8 mouse cellular contexts compared by ENCODE assay signal in the genomic region with DNA sequence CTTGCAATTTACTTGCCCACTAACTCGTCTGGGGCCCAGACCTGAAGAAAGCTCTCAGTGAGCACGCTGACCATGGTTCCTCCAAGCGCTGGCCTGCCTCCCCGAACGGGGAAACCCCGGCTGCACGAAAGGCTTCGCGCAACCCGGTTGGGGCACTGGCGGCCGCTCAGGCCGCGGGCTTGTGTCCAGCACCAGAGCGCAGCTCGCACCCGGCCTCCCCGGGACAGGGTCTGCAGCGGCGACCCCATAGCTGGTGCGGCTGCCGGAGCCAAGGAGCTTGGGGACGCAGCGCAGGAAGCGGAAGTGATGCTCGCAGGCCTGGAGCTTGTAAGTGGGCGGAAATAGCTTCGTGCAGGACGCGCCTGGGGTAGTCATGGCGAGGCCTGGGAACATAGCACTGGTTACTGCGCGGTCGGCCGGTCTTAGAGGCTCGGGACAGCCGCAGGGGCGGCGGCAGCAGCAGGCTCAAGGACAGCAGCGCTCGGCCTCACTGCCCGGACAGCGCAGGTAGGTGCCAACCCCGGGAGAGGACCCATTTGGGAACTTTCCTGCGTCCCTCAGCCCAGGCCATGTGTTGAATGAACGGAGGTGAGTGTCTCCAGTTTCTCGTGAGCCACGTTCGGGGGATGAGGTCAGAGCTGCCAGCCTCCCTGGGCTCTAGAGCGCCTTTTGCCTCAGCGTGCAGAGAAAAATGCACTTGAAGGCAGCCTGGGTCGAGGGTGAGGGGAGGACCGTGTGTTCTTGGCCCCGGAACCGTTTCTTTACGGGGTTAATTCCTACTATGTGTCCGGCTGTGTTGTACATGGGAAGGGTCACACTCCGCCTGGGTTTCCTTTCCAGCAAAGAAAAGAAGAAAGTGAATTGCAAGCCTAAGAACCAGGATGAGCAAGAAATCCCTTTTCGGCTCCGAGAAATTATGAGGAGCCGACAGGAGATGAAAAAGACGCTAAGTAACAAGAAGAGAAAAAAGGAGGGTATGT. TPM values are rescaled to one million over a fixed set of nuclear protein-coding genes. Genes with fewer than 3 reads are reported as not detected.
DNase-seq lines count a peak whose midpoint lies in the region; ATAC-seq and TF ChIP-seq lines count a peak whose summit lies in the region.

Gene Oxld1 (minus strand): TSS at position 297 of the 980 bp plus-strand sequence.
Gene Ccdc137 (plus strand): TSS at position 344 of the 980 bp plus-strand sequence.

- TF ChIP-seq CTCF in C2C12 (IDR thresholded peaks at IDR 0.05; ENCODE audit: control insufficient read depth, insufficient read depth, insufficient read length), result no peak
- no peak for TF ChIP-seq CTCF in bone marrow macrophage, adult 2 months (IDR thresholded peaks at IDR 0.05; ENCODE audit: low read depth, low read length)
- no peak for TF ChIP-seq CTCF in heart, adult 2 months (IDR thresholded peaks at IDR 0.05)
- TF ChIP-seq CTCF in kidney, adult 2 months (conservative IDR thresholded peaks at IDR 0.05; ENCODE audit: insufficient read depth, insufficient read length, low read depth, low read length), result no peak

- intact Hi-C loops in heart, adult 2 months (cut with DNase I), result loop anchor here (2.0 kb wide), 1 partner anchor 21 kb away; the partner anchor contains the start of gene Nploc4

- H3K79me2 ChIP-seq in C2C12 (ENCODE audit: control insufficient read depth, insufficient read depth), result peaks cover 51% of the 10 kb centered on the region
- H3K79me2 ChIP-seq in heart, adult 2 months (replicated peaks; ENCODE audit: control insufficient read depth, insufficient read depth, low read length), result no peaks in the 10 kb centered on the region

- H3K4me3 ChIP-seq in C2C12 (ENCODE audit: insufficient read depth, poor library complexity, severe bottlenecking), result peak within 1 kb of the TSS; percentile 94
- H3K4me3 ChIP-seq in bone marrow macrophage, adult 2 months (ENCODE audit: insufficient read depth, low read length), result peak within 1 kb of the TSS; percentile 78
- H3K4me3 ChIP-seq in embryonic facial prominence, embryonic 15.5 days (replicated peaks), result peak within 1 kb of the TSS; percentile 95
- H3K4me3 ChIP-seq in heart, adult 2 months, result peak within 1 kb of the TSS; percentile 85
- peak within 1 kb of the TSS; percentile 76 for H3K4me3 ChIP-seq in kidney, adult 2 months (ENCODE audit: insufficient read depth, low read depth, low read length)
- peak within 1 kb of the TSS; percentile 93 for H3K4me3 ChIP-seq in limb, embryonic 14.5 days (replicated peaks; ENCODE audit: low read length)
- peak within 1 kb of the TSS; percentile 91 for H3K4me3 ChIP-seq in midbrain, embryonic 16.5 days (ENCODE audit: low read depth, low read length)

- no peak for TF ChIP-seq POLR2A in bone marrow macrophage, adult 2 months (IDR thresholded peaks at IDR 0.05; ENCODE audit: borderline replicate concordance, low read depth, low read length)
- TF ChIP-seq POLR2A in heart, adult 2 months (IDR thresholded peaks at IDR 0.05; ENCODE audit: insufficient read depth, low read depth, low read length), result peak; percentile 89
- peak; percentile 82 for TF ChIP-seq POLR2A in kidney, adult 2 months (IDR thresholded peaks at IDR 0.05; ENCODE audit: low read depth, low read length)
- peak; percentile 79; the same call in 1 of the 2 replicates for TF ChIP-seq POLR2A in limb, embryonic 14.5 days (IDR thresholded peaks at IDR 0.05; ENCODE audit: borderline replicate concordance, extremely low read depth, insufficient read depth, insufficient read length)

- peak within 1 kb of the TSS; percentile 89 for H3K27ac ChIP-seq in bone marrow macrophage, adult 2 months (ENCODE audit: insufficient read depth, low read depth, low read length)
- peak within 1 kb of the TSS; percentile 82 for H3K27ac ChIP-seq in embryonic facial prominence, embryonic 15.5 days (replicated peaks)
- peak within 1 kb of the TSS; percentile 92 for H3K27ac ChIP-seq in heart, adult 2 months
- peak within 1 kb of the TSS; percentile 61 for H3K27ac ChIP-seq in kidney, adult 2 months (ENCODE audit: insufficient read depth, low read depth, low read length)
- peak within 1 kb of the TSS; percentile 68 for H3K27ac ChIP-seq in limb, embryonic 14.5 days (replicated peaks; ENCODE audit: low read depth, low read length)
- peak within 1 kb of the TSS; percentile 88 for H3K27ac ChIP-seq in midbrain, embryonic 16.5 days (ENCODE audit: low read length)

- DNase-seq in heart, adult 2 months, result peak; percentile 85 to 86
- DNase-seq in kidney, adult 2 months, result peak; percentile 81
- peak; percentile 83 for DNase-seq in limb, embryonic 14.5 days (ENCODE audit: low spot score)
- DNase-seq in spleen, postnatal 14 days (ENCODE audit: low spot score in 2 of 2), result peak; percentile 50 to 63

- 0 out of 2 replicates have a peak, but pooled peaks have one; percentile 25 for TF ChIP-seq EP300 in heart, adult 2 months (IDR thresholded peaks at IDR 0.05; ENCODE audit: insufficient read depth, low read depth, low read length)

- 3% methylated on average over 62 of the region's 62 CpGs for WGBS in embryonic facial prominence, embryonic 15.5 days
- WGBS in heart, adult 2 months, result 3% methylated on average over 62 of the region's 62 CpGs
- 3% methylated on average over 62 of the region's 62 CpGs for WGBS in kidney, adult 2 months
- WGBS in limb, embryonic 14.5 days, result 4% methylated on average over 53 of the region's 62 CpGs
- 5% methylated on average over 62 of the region's 62 CpGs for WGBS in midbrain, embryonic 16.5 days

- H3K4me2 ChIP-seq in embryonic facial prominence, embryonic 15.5 days (replicated peaks), result peak within 1 kb of the TSS; percentile 75
- peak within 1 kb of the TSS; percentile 85 for H3K4me2 ChIP-seq in limb, embryonic 14.5 days (replicated peaks; ENCODE audit: low read depth, low read length, severe bottlenecking)
- H3K4me2 ChIP-seq in midbrain, embryonic 16.5 days (ENCODE audit: low read length), result peak within 1 kb of the TSS; percentile 94

- H3K27me3 ChIP-seq in C2C12 (ENCODE audit: control insufficient read depth, insufficient read depth, insufficient read length), result no peaks in the 10 kb centered on the region
- H3K27me3 ChIP-seq in embryonic facial prominence, embryonic 15.5 days, result no peaks in the 10 kb centered on the region
- H3K27me3 ChIP-seq in heart, adult 2 months (ENCODE audit: control insufficient read depth, insufficient read depth, low read length), result no peaks in the 10 kb centered on the region
- H3K27me3 ChIP-seq in kidney, adult 2 months (replicated peaks; ENCODE audit: control insufficient read depth, insufficient read depth, low read length), result no peaks in the 10 kb centered on the region
- no peaks in the 10 kb centered on the region for H3K27me3 ChIP-seq in limb, embryonic 14.5 days (ENCODE audit: control insufficient read depth, insufficient read depth, low read length)
- H3K27me3 ChIP-seq in midbrain, embryonic 16.5 days (ENCODE audit: control insufficient read depth, insufficient read depth, low read depth, low read length), result no peaks in the 10 kb centered on the region

- peaks cover 25% of the 10 kb centered on the region for H3K79me3 ChIP-seq in C2C12 (ENCODE audit: low read depth)

- H3K36me3 ChIP-seq in C2C12 (ENCODE audit: control insufficient read depth, insufficient read depth), result peaks cover 37% of the 10 kb centered on the region
- peaks cover 38% of the 10 kb centered on the region for H3K36me3 ChIP-seq in embryonic facial prominence, embryonic 15.5 days
- no peaks in the 10 kb centered on the region for H3K36me3 ChIP-seq in heart, adult 2 months (ENCODE audit: control insufficient read depth, insufficient read depth, low read length)
- no peaks in the 10 kb centered on the region for H3K36me3 ChIP-seq in kidney, adult 2 months (ENCODE audit: control insufficient read depth, insufficient read depth, low read length)
- peaks cover 34% of the 10 kb centered on the region for H3K36me3 ChIP-seq in limb, embryonic 14.5 days (ENCODE audit: control insufficient read depth, insufficient read depth, low read length)
- peaks cover 14% of the 10 kb centered on the region for H3K36me3 ChIP-seq in midbrain, embryonic 16.5 days (ENCODE audit: control insufficient read depth, insufficient read depth, low read length)

- peak within 1 kb of the TSS; percentile 88 for H3ac ChIP-seq in C2C12 (ENCODE audit: control insufficient read depth, insufficient read length, low read depth)

- ATAC-seq in embryonic facial prominence, embryonic 15.5 days (ENCODE audit: insufficient number of reproducible peaks, low FRiP score, low TSS enrichment, low read depth), result peak; percentile 88
- peak; percentile 89 for ATAC-seq in limb, embryonic 14.5 days (ENCODE audit: low FRiP score, low read depth)
- peak; percentile 92 for ATAC-seq in midbrain, embryonic 16.5 days

- H3K9me3 ChIP-seq in embryonic facial prominence, embryonic 15.5 days (replicated peaks), result no peaks in the 10 kb centered on the region
- no peaks in the 10 kb centered on the region for H3K9me3 ChIP-seq in limb, embryonic 14.5 days (ENCODE audit: control insufficient read depth, low read length)
- H3K9me3 ChIP-seq in midbrain, embryonic 16.5 days (replicated peaks; ENCODE audit: control insufficient read depth, low read length, poor library complexity, severe bottlenecking), result no peaks in the 10 kb centered on the region

- H3K9ac ChIP-seq in embryonic facial prominence, embryonic 15.5 days, result peak within 1 kb of the TSS; percentile 96
- peak within 1 kb of the TSS; percentile 84 for H3K9ac ChIP-seq in heart, adult 2 months (ENCODE audit: low read depth, low read length)
- peak within 1 kb of the TSS; percentile 85 for H3K9ac ChIP-seq in limb, embryonic 14.5 days (ENCODE audit: low read depth, low read length, severe bottlenecking)
- H3K9ac ChIP-seq in midbrain, embryonic 16.5 days (ENCODE audit: low read depth, low read length), result peak within 1 kb of the TSS; percentile 99

- H3K4me1 ChIP-seq in bone marrow macrophage, adult 2 months (ENCODE audit: control insufficient read depth, insufficient read depth, low read length), result peaks cover 15% of the 10 kb centered on the region
- H3K4me1 ChIP-seq in embryonic facial prominence, embryonic 15.5 days, result peaks cover 24% of the 10 kb centered on the region
- no peaks in the 10 kb centered on the region for H3K4me1 ChIP-seq in heart, adult 2 months (ENCODE audit: control insufficient read depth, insufficient read depth, low read length)
- H3K4me1 ChIP-seq in kidney, adult 2 months (ENCODE audit: control insufficient read depth, insufficient read depth, low read length), result no peaks in the 10 kb centered on the region
- peaks cover 8% of the 10 kb centered on the region for H3K4me1 ChIP-seq in limb, embryonic 14.5 days (ENCODE audit: control insufficient read depth, insufficient read depth, low read length)
- H3K4me1 ChIP-seq in midbrain, embryonic 16.5 days (ENCODE audit: control insufficient read depth, insufficient read depth, low read length), result peaks cover 20% of the 10 kb centered on the region

RNA-seq across cellular contexts. Expression of gene Oxld1, which starts in this region (rescaled TPM):
- 7.5 TPM for polyA plus RNA-seq in C2C12 (2012; fragmentation: generic; extraction: Trizol)
- 11.4 and 15.4 TPM in 2 replicates for polyA plus RNA-seq in bone marrow macrophage, adult 2 months (2012; ENCODE audit: insufficient read depth, insufficient read length, missing spikeins)
- 14.0 and 15.5 TPM in 2 replicates for polyA plus RNA-seq in embryonic facial prominence, embryonic 15.5 days (2015; fragmentation: Nextera tagmentation; extraction: Ambion mirVana)
- 10 to 100 TPM; 57.4 to 61.6 TPM for total RNA-seq in heart, adult 2 months (2021)
- polyA plus RNA-seq in heart, adult 2 months (2012; rRNA removed), result 52.0 and 59.4 TPM in 2 replicates
- polyA plus RNA-seq in kidney, adult 2 months (2012; rRNA removed), result 48.6 and 49.3 TPM in 2 replicates
- 12.3 and 14.7 TPM in 2 replicates for polyA plus RNA-seq in limb, embryonic 14.5 days (2012; rRNA removed)
- 12.8 and 14.3 TPM in 2 replicates for polyA plus RNA-seq in limb, embryonic 14.5 days (2014; fragmentation: Nextera tagmentation; extraction: Ambion mirVana)
- 10.9 and 11.7 TPM in 2 replicates for polyA plus RNA-seq in midbrain, embryonic 16.5 days (2015; fragmentation: Nextera tagmentation; extraction: Ambion mirVana)

RNA-seq across cellular contexts. Expression of gene Ccdc137, which starts in this region (rescaled TPM):
- polyA plus RNA-seq in C2C12 (2012; fragmentation: generic; extraction: Trizol), result 24.6 TPM
- polyA plus RNA-seq in bone marrow macrophage, adult 2 months (2012; ENCODE audit: insufficient read depth, insufficient read length, missing spikeins), result 9.9 and 16.6 TPM in 2 replicates
- 32.4 and 38.5 TPM in 2 replicates for polyA plus RNA-seq in embryonic facial prominence, embryonic 15.5 days (2015; fragmentation: Nextera tagmentation; extraction: Ambion mirVana)
- total RNA-seq in heart, adult 2 months (2021), result 1 to 10 TPM; 5.8 to 6.0 TPM
- polyA plus RNA-seq in heart, adult 2 months (2012; rRNA removed), result 6.7 and 11.7 TPM in 2 replicates
- polyA plus RNA-seq in kidney, adult 2 months (2012; rRNA removed), result 14.8 and 15.1 TPM in 2 replicates
- polyA plus RNA-seq in limb, embryonic 14.5 days (2012; rRNA removed), result 42.1 and 43.0 TPM in 2 replicates
- 29.2 TPM in 2 replicates for polyA plus RNA-seq in limb, embryonic 14.5 days (2014; fragmentation: Nextera tagmentation; extraction: Ambion mirVana)
- 25.4 and 28.2 TPM in 2 replicates for polyA plus RNA-seq in midbrain, embryonic 16.5 days (2015; fragmentation: Nextera tagmentation; extraction: Ambion mirVana)

Comparison
In these comparisons a context has a peak if more than half of its experiments do, and no peak if none do; other contexts are left out.
1. Peak in every context shown above with its lines: DNase-seq, ATAC-seq, H3K4me3 ChIP-seq and H3K27ac ChIP-seq.